Mouse (Mus musculus) megakaryocyte, embryonic 14.5 days (primary cell): ENCODE measurements around the gene Gast.

Experiments used
- FLI1 ChIP-seq: IDR thresholded peaks from 2 replicates; pipeline ENCODE4 v1.6.1; 2012; ENCODE audit warnings: low read length, inconsistent platforms, mixed read lengths
- GATA1 ChIP-seq: IDR thresholded peaks from 3 replicates; pipeline ENCODE4 v1.6.1; 2012; ENCODE audit warnings: mixed read lengths, low read length, inconsistent platforms, borderline replicate concordance

GRCm38 (mm10) chr11:100377989-100378388, 43.8 kb downstream of the Gast start:
- no peak for TF ChIP-seq GATA1
- TF ChIP-seq FLI1: no peak
